Mouse (Mus musculus) erythroblast, embryonic 14.5 days (primary cell): ENCODE results near the gene Cfap70.

Experiments used
- GATA1 ChIP-seq: IDR thresholded peaks from 2 replicates; pipeline ENCODE4 v1.6.1; 2012; ENCODE audit warnings: low read length, inconsistent platforms, mixed read lengths
- TAL1 ChIP-seq: IDR thresholded peaks from 3 replicates; pipeline ENCODE4 v1.6.1; 2012; ENCODE audit warnings: low read length, inconsistent platforms, mixed read lengths

- TF ChIP-seq GATA1 (no peak), TAL1 (no peak)
These were observed 30.2 kb upstream of the Cfap70 start for GRCm38 (mm10) chr14:20482051-20482751.
